Mouse (Mus musculus) small intestine, adult 2 months (tissue): ENCODE data around the gene Rnf128.

Experiments used
- CTCF ChIP-seq: fragments of 200-500 bp; IDR thresholded peaks from 2 replicates; pipeline ENCODE4 v1.5.1; 2012; ENCODE audit warnings: low read depth, mild to moderate bottlenecking, control low read depth, inconsistent platforms, low read length, moderate library complexity, mixed read lengths; ENCODE audit not compliant: insufficient replicate concordance, insufficient read length; ENCODE audit errors: extremely low read depth
- POLR2A ChIP-seq: fragments of 200-500 bp; IDR thresholded peaks from 2 replicates; pipeline ENCODE4 v1.6.1; 2012; ENCODE audit warnings: low read depth, mild to moderate bottlenecking, control low read depth, inconsistent platforms, low read length, moderate library complexity

DNA sequence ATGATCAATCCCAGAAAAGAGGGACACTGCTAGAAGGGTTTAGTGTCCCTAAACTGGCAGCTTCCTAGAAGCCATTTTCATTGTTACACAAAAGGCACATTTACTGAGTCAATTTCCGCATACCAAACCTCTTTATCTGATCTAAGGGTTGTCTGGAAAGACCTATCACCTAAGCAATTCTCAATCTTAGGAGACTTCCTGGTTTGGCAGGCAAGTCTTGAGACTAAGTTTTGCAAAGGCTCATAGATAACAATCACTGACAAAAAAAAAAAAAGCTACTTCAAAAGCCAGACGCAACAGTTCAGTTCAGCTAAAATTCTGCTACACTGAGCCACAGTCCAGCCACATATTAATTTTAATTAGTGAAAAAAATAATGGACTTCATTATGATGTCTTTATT lies 43.9 kb upstream of the Rnf128 start:
- no peak for TF ChIP-seq CTCF
- no peak for TF ChIP-seq POLR2A
